Mouse (Mus musculus): ENCODE measurements around the gene Il1b. TPM values are rescaled to one million over a fixed set of nuclear protein-coding genes. Genes with fewer than 3 reads are reported as not detected.

Il1b gene
- total and polyA plus RNA-seq, 2 experiments from 2014 or later: 0.33 TPM; not detected in 1

DNA sequence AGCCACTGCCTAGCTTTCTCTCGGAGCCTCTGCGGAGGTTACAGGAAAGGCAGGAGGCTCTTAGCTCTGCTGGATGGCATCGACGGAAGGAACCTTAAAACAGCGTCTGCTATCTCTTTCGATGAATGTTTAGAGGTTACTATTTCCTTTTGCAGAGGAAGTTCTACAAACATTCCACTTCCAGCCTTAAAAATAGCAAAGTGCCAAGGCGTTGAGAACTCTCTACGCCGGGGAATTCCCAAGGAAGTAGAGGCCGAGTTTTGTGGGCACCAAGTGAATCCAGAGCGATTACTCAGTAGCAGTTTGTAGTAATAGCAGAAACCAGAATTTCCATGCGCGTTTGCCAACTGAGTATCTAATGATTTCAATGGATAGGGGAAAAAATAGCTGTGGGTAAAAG lies 40.4 kb downstream of the Il1b start:
- H3K27me3 ChIP-seq (ENCODE audit: insufficient read depth, low read length): no peaks in the 10 kb centered on the region
- H3K9ac ChIP-seq (replicated peaks; ENCODE audit: low read length, poor library complexity, severe bottlenecking): no peak overlapping the region
- DNase-seq (ENCODE audit: low spot score) (no peak), ATAC-seq (ENCODE audit: low FRiP score) (no peak)
- no peak for TF ChIP-seq CTCF (IDR thresholded peaks at IDR 0.05)
- no peak overlapping the region for H3K4me3 ChIP-seq (ENCODE audit: low read depth, low read length)
- H3K4me2 ChIP-seq (ENCODE audit: low read depth, low read length, poor library complexity, severe bottlenecking): no peak overlapping the region
- no peaks in the 10 kb centered on the region for H3K36me3 ChIP-seq (ENCODE audit: insufficient read depth, low read length)
- whole genome bisulfite sequencing: 82% methylated on average over 13 of the region's 13 CpGs
- H3K27ac ChIP-seq (ENCODE audit: low read depth, low read length): no peak overlapping the region
- no peaks in the 10 kb centered on the region for H3K9me3 ChIP-seq (ENCODE audit: low read length)
- H3K4me1 ChIP-seq (ENCODE audit: insufficient read depth, low read length): no peaks in the 10 kb centered on the region

DNA sequence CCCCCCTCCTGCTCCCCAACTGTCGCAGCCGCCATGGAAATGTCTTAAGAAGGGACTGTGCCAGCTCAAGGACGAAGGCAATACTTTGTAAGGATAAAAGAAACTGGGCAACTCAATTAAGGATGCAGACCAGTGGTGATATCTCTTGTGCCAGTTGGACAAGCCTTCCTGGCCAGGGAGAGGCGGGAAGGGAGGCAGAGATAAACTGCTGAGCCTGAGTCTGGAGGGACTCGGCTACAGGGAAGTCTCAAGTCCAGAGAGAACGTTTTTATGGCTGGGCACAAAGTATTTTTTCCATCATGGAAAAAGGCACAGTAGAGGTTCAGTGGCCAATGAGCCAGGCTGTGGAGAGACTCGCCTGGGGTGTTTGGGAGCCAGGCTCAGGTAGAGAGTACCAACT lies 40.9 kb downstream of the Il1b start:
- TF ChIP-seq CTCF (IDR thresholded peaks at IDR 0.05): no peak
- Histone ChIP-seq H3K4me1 (ENCODE audit: insufficient read depth, low read length) (no peaks in the 10 kb centered on the region), H3K4me2 (ENCODE audit: low read depth, low read length, poor library complexity, severe bottlenecking) (no peak overlapping the region), H3K27ac (ENCODE audit: low read depth, low read length) (no peak overlapping the region), H3K4me3 (ENCODE audit: low read depth, low read length) (no peak overlapping the region), H3K36me3 (ENCODE audit: insufficient read depth, low read length) (no peaks in the 10 kb centered on the region), H3K27me3 (ENCODE audit: insufficient read depth, low read length) (no peaks in the 10 kb centered on the region), H3K9me3 (ENCODE audit: low read length) (no peaks in the 10 kb centered on the region), H3K9ac (replicated peaks; ENCODE audit: low read length, poor library complexity, severe bottlenecking) (no peak overlapping the region)
- ATAC-seq (ENCODE audit: low FRiP score) (no peak), DNase-seq (ENCODE audit: low spot score) (no peak)
- 64% methylated on average over 7 of the region's 7 CpGs for WGBS

DNA sequence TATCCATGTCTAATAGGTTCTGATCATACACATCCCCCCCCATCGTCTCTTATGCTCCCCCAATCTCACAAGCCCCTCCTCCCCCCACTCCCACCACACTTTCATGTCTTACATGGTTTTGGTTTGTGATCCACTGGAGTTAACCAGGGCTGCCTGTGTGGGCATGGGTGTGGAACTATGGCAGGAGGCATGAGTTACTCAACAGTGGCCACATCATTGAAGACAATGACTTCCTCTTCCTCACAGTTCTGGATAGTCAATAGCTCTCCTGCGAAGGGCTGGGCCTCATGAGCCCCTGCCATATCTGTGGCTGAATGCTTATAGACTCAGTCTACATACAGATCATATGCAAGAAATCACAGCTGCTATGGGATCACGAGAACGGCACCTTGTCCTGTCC lies 42.7 kb downstream of the Il1b start:
- WGBS: 90% methylated on average over 4 of the region's 4 CpGs
- H3K4me3 ChIP-seq (ENCODE audit: low read depth, low read length): no peak overlapping the region
- no peaks in the 10 kb centered on the region for H3K36me3 ChIP-seq (ENCODE audit: insufficient read depth, low read length)
- ATAC-seq (ENCODE audit: low FRiP score) (no peak), DNase-seq (ENCODE audit: low spot score) (no peak)
- no peaks in the 10 kb centered on the region for H3K9me3 ChIP-seq (ENCODE audit: low read length)
- H3K4me1 ChIP-seq (ENCODE audit: insufficient read depth, low read length): no peaks in the 10 kb centered on the region
- H3K27me3 ChIP-seq (ENCODE audit: insufficient read depth, low read length): no peaks in the 10 kb centered on the region
- no peak overlapping the region for H3K9ac ChIP-seq (replicated peaks; ENCODE audit: low read length, poor library complexity, severe bottlenecking)
- no peak for TF ChIP-seq CTCF (IDR thresholded peaks at IDR 0.05)
- H3K27ac ChIP-seq (ENCODE audit: low read depth, low read length): no peak overlapping the region
- no peak overlapping the region for H3K4me2 ChIP-seq (ENCODE audit: low read depth, low read length, poor library complexity, severe bottlenecking)

DNA sequence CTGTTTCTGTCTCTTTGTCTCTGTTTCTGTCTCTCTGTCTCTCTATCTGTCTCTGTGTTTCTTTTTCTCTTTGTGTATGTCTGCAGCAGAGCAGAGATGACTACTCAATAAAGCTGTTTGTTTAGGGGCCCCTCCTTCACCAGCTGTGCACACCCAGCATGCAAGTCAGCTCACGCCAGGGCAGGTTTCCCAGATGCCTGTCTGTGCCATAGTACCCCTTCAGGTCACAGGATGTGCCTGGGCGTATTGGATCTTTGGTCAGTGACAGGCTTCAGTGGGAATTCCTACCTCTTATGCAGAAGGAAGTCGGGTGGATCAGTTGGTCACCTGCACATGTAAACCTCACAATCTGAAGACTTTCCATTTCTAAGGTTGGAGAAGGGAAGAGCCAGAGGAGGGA lies 46.7 kb downstream of the Il1b start:
- H3K4me1 ChIP-seq (ENCODE audit: insufficient read depth, low read length): no peaks in the 10 kb centered on the region
- H3K4me2 ChIP-seq (ENCODE audit: low read depth, low read length, poor library complexity, severe bottlenecking): no peak overlapping the region
- H3K4me3 ChIP-seq (ENCODE audit: low read depth, low read length): no peak overlapping the region
- no peaks in the 10 kb centered on the region for H3K9me3 ChIP-seq (ENCODE audit: low read length)
- H3K27me3 ChIP-seq (ENCODE audit: insufficient read depth, low read length): no peaks in the 10 kb centered on the region
- H3K27ac ChIP-seq (ENCODE audit: low read depth, low read length): no peak overlapping the region
- no peak overlapping the region for H3K9ac ChIP-seq (replicated peaks; ENCODE audit: low read length, poor library complexity, severe bottlenecking)
- no peak for TF ChIP-seq CTCF (IDR thresholded peaks at IDR 0.05)
- 87% methylated on average over 3 of the region's 3 CpGs for WGBS
- no peaks in the 10 kb centered on the region for H3K36me3 ChIP-seq (ENCODE audit: insufficient read depth, low read length)
- DNase-seq (ENCODE audit: low spot score) (no peak), ATAC-seq (ENCODE audit: low FRiP score) (no peak)

DNA sequence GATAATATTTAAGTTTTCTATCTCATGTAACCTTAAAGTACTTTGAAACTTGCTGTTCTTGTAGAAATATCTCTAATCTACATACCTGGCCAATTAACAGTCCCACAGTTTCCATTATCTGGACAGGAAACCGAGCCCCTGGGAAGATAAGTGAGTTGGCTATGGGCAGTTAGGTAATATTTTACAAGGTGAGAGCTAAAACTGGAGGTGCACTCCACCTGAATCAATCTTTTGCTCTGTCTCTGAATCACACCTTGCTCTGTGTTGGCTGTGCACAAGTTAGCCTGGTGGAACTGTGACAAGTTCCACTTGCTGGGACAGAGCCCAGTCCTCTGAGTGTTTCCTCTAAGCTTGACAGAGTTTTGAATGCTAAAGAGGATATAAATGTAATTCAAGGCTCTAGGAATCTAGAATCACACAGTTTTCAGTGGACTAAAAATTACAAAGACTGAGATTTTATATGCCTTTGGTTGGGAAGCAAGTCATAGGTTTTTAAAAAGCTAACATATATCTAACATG lies 48.8 kb downstream of the Il1b start:
- TF ChIP-seq CTCF (IDR thresholded peaks at IDR 0.05): no peak
- H3K4me2 ChIP-seq (ENCODE audit: low read depth, low read length, poor library complexity, severe bottlenecking): no peak overlapping the region
- DNase-seq (ENCODE audit: low spot score) (no peak), ATAC-seq (ENCODE audit: low FRiP score) (no peak)
- H3K9ac ChIP-seq (replicated peaks; ENCODE audit: low read length, poor library complexity, severe bottlenecking): no peak overlapping the region
- H3K27ac ChIP-seq (ENCODE audit: low read depth, low read length): no peak overlapping the region
- no peaks in the 10 kb centered on the region for H3K36me3 ChIP-seq (ENCODE audit: insufficient read depth, low read length)
- no peaks in the 10 kb centered on the region for H3K9me3 ChIP-seq (ENCODE audit: low read length)
- WGBS: 70% methylated on average over 1 of the region's 1 CpGs
- H3K4me3 ChIP-seq (ENCODE audit: low read depth, low read length): no peak overlapping the region
- H3K27me3 ChIP-seq (ENCODE audit: insufficient read depth, low read length): no peaks in the 10 kb centered on the region
- no peaks in the 10 kb centered on the region for H3K4me1 ChIP-seq (ENCODE audit: insufficient read depth, low read length)

DNA sequence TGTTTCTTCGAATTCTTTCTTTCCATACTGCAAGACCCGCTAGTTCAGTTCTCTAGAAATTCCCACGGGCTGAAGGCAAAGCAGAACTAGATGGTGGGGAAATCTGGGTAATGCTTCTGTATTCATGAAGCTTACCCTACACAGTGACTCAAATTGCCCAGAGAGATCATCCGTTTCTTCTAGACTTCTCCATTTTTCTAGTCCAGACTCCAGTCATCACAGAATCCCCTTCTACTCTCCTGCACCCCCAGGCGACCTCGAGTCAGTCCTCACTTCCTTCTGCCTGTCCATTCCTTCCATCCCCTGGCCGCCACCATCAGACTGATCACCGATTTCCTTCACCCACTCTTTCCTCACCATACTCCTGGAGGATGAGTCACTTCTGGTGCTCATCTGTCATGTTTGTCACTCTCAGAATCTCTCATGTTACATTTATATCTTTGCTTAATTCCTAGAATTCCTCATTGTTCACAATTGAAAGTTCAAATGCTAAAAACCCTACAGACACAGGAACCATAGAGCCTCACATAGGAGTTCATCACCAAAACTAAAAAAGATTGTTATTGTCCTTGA lies 50.8 kb downstream of the Il1b start:
- H3K4me2 ChIP-seq (ENCODE audit: low read depth, low read length, poor library complexity, severe bottlenecking): no peak overlapping the region
- DNase-seq (ENCODE audit: low spot score) (no peak), ATAC-seq (ENCODE audit: low FRiP score) (no peak)
- no peaks in the 10 kb centered on the region for H3K27me3 ChIP-seq (ENCODE audit: insufficient read depth, low read length)
- H3K4me3 ChIP-seq (ENCODE audit: low read depth, low read length): no peak overlapping the region
- H3K9me3 ChIP-seq (ENCODE audit: low read length): no peaks in the 10 kb centered on the region
- no peak overlapping the region for H3K9ac ChIP-seq (replicated peaks; ENCODE audit: low read length, poor library complexity, severe bottlenecking)
- no peak overlapping the region for H3K27ac ChIP-seq (ENCODE audit: low read depth, low read length)
- H3K36me3 ChIP-seq (ENCODE audit: insufficient read depth, low read length): no peaks in the 10 kb centered on the region
- 83% methylated on average over 8 of the region's 8 CpGs for WGBS
- TF ChIP-seq CTCF (IDR thresholded peaks at IDR 0.05): no peak
- no peaks in the 10 kb centered on the region for H3K4me1 ChIP-seq (ENCODE audit: insufficient read depth, low read length)

Data from midbrain, postnatal 0 days (tissue).